Mouse (Mus musculus) retina, postnatal 7 days (tissue): ENCODE results near the gene Ltc4s.
A peak's percentile ranks its signal among the peaks of the same experiment; 100 is the strongest.

ENCODE experiments used
- DNase-seq: peaks from one replicate; pipeline ENCODE4 v3.0.0-alpha.2; 2012; ENCODE audit warnings: low read depth, low spot score

The Ltc4s gene

DNA sequence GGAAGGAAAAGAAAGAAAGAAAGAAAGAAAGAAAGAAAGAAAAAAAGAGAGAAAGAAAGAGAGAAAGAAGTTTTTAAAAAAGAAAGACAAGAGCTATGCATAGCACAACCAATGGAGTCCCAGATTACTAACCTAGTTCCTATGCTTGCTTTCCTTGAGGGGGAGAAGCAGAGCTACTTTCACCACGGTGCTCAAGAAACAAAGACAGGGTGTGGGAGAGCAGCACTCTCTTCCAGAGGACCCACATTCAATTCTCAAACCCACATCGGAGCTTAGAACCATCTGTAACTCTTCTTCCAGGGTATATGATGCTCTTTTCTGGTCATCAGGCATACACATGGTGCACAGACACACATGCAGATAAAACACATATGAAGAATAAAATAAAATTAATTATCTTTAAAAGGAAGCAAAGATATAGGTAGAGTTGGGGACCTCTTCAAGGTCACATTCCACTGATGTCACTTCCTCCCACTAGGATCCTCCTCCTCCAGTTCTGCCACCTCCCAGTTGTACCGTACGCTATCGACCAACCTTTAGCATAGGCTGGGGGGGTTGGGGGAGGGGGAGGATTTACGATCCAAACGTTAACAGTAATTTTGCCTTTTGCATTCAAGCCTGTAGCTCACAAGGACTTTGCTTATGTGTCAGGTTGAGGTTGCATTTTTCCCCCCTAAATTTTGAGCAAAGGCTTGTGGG is 10.2 kb upstream of the Ltc4s start:
- no peak for DNase-seq

DNA sequence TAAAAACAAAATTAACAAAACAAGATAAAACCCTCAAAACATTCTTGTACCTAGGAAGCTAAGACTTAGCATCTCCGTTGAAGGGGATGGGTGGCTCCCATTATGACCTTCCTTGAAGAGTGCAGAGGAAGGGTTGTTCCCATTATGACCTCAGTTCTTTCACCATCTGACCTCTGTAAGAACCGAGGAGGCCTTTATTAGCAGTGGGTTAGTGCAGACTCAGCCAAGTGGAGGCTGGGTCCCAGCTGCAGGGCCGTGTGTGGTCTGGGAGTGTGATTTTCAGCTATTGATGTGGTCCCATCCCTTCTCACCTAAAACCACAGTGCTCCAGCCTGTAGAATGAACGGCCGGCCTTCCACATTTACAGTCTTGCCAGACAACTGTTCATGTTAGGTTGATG is 6.9 kb upstream of the Ltc4s start:
- no peak for DNase-seq

DNA sequence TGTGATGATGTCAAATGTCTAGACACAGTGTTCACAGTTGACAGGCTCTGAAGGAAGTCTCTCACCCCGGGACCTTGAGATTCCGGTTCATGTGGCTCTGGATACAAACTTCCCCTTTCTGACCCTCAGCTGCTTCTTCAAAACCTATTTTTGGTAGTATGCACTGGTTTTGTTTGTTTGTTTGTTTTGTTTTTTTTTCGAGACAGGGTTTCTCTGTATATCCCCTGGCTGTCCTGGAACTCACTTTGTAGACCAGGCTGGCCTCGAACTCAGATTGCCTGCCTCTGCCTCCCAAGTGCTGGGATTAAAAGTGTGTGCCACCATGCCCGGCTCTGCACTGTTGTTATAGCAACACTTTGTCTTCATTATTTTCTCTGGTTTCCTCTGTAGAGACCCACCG is 5.5 kb upstream of the Ltc4s start:
- no peak for DNase-seq

DNA sequence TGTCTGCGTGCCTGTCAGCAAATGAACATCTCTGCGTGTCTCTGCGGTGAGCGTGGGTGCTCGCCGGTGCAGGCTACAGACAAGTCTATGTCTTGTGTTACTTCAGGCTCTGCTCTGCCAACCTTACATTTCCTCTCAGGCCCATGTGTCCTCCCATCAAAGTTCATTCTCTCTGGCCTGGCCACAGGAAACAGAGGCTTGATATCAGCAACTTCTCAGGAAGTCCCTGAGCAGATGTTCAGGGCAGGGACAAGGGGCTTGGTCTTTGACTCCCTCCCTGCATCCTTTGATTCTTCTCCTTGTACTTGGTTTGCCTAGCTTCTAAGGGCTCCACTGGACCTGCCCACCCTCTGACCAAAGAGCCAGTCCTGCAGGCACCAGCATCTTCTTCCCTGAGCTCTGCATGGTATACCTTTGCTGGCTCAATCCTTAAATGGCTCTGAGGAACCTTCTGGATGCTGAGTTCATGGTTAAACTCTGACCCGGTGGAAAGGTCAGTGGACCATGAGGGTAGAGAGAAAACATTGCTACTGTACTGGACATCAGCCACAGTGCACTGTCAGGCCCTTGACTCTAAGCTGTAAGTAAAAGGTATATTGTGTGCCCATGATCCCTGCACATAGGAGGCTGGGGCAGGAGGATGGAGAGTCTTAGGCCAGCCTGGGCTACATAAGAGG is 2.0 kb upstream of the Ltc4s start:
- DNase-seq = no peak

DNA sequence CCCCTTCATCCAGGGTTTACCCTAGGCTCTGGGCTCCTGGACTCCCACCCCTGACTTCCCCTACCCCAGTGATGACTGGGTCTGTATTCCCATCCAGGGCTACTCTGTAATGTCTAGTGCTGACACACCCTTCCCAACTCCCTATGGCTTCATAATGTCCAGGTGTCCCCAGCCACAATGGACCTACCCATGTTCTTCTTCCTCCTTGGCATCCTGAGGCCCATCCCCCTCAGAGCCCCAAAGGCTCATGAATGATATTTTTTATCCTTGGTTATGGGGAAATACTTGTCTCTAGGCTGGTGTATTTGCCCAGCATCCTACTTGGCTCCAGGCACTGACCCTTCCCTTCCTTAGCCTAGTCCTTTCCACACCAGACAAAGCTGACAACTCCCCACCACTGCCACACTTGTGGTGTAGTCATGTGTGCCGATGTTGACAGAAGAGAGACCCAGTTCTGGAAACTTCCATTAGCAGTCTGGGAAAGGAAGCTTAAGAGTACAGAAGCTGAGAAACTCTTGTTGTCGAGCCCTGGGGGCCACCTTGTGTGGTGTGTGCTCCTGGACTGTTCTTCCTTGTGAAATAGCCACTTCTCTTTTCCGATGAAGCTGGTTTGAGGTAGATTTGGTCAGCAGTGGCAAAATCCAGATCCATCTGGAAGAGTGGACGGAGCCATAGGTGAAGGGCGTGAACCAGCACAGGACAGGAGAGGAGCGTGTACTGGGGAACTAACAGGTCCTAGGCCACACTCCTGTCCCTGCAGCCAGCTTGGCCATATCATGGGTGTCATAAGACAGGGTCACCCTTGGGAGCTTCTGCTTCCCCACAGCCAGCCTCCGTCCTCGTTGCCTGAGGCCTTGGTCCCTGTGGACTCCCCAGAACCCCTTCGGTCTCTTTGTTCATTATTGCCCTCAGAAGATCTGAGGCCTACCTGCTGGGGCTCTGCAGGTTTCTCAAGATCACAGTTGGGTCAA is 690 bp upstream of the Ltc4s start:
- no peak for DNase-seq

DNA sequence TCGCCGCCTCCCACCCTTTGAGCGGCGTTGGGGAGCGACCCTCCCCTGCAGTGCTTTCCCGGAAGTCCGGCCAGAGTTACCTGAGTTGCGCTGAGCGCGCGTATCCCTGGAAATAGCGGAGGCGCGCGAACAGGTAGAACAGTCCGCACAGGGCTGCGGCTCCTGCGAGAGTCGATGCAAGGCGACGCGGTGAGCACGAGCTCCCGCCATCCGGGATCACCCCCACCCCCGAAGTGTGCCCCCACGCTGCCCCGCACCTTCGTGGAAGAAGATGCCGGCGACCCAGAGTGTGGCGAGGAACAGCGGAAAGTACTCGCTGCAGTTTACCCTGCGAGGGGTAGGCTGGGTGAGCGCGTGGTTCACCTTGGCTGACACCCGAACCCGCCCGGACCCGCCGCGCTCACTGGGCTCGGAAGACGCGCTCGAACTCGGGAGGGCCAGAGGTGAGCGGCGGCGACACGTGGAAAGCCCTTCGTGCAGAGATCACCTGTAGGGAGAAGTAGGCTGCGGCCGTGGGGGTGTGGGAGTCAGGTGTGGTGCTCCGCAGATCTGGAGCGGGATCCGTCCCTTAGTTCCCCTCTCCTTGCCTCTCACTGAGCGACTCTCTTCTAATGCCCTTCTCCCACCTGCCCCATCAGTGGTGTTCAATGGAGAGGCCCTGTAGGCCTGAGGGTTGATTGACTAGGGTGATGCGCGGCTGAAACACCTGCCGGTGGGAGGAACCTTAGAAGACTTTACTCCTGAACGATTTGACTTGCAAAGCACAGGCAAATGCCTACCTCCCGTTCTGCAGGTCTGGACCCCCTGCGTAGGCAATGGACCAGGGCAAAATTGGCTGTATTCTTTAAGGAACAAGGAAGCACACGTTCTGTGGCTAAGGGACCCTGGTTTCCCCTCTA is 1.2 kb downstream of the Ltc4s start:
- no peak for DNase-seq

DNA sequence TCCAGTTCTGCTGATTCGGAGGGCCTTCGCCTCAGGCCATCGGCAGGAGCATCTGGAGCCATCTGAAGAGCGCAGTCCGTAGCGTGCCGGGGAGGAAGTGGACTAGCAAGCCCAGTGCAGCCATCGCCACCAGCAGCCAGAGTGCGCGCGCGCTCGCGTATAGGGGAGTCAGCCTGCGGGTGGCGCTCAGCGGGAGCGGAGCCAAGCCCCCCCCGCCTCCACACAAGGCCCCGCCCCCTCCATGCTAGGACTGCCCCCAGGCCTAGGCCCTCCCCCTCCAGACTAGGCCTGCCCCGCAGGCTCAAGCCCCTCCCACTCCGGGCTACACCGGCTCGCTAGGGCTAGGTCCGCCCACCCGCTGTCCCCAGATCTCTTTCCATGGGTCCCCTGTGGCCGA is 1.9 kb downstream of the Ltc4s start:
- peak; percentile 79 for DNase-seq

DNA sequence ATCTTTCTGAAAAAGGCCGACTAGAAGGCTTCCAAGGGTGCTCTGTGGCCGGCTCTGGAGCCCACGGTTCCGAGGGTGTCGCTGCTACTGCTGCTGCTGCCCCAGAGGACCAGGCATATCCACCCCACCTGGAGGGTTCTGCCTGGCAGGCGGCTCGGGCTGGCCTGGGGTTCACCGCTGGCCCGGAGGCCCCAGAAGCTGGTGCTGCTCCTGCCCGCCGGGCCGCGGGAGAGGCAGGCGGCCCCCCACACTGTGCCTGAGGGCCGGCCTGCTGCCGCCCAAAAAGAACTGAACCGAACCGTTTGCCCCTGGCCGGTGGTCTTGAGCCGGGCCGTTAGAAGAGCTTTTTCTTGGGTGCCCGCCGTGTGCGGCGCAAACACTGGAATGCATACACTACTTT is 3.8 kb downstream of the Ltc4s start:
- DNase-seq = no peak

DNA sequence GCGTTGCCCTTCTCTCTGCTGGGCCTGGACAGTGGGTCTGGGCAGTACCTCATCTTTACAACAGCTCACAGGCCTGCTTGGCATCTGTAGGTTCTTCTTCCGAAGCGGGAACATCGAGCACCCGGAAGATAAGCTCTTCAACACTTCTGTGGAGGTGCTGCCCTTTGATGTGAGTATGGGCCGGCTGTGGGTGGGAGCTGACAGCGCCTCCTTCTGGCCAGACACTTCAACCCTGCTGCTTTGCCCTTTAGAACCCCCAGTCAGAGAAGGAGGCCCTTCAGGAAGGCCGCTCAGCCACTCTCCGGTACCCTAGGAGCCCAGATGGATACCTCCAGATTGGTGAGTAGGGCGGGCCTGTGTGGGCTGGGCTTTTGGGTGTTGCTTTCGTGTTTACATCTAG is 4.4 kb downstream of the Ltc4s start:
- no peak for DNase-seq

DNA sequence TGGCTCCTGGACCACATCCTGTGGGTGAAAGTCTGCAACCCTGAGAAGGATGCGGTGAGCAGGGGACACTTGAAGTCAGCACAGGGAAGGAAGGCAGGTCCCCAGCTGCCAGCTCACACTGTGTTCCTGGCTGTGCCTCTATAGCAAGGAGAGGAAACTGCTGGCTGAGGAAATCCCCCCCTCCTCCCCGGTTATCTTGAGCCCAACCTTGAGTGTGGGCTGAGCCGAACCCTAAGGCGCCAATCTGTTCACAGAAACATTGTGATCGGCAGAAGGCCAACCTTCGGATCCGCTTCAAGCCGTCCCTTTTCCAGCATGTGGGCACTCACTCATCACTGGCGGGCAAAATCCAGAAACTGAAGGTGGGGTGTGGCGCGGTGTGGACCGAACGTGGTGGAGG is 5.4 kb downstream of the Ltc4s start:
- DNase-seq = no peak

DNA sequence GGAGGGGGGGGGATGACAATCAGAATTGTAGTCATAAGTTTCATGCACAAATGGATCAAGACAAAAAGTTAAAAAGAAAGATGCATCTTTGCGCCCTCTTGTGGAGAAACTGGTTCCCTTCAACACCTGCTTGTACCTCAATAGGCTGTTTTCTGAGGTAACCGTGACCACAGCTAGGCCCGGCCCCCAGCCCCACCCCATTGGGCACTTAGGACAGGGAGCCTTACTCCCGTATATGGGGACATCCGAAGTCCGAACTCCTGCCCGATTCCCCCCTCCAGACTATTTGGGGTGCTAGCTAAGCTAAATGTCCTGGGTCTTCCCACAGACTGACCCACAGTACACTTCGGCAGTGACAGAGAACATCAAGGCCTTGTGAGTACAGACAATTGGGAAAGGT is 7.0 kb downstream of the Ltc4s start:
- DNase-seq = no peak

DNA sequence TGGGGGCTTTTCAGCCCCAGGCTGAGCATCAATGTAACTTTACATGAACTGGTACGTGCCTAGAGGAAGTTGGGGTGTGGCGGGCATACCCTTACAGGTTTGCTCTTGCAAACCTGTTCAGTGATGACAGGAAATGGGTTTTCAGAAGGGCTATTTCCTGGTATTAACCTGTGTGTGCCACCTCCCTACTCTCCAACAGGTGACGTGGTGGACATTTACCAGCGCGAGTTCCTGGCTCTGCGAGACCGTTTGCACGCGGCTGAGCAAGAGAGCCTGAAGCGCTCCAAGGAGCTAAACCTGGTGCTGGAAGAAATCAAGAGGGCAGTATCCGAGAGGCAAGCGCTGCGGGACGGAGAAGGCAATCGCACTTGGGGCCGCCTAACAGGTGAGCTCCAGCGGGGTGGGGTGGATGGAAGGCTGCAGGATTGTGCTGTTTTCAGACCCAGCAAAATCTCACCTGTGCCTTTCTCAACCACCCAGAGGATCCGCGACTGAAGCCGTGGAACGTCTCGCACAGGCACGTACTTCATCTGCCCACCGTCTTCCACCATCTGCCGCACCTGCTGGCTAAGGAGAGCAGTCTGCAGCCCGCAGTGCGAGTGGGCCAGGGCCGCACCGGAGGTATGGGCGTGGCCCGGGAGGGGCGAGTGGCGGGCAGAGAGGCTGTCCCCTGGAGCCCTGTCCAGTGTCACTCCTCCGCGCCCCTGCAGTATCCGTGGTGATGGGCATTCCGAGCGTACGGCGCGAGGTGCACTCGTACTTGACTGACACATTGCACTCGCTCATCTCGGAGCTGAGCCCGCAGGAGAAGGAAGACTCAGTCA is 7.7 kb downstream of the Ltc4s start:
- DNase-seq = no peak

DNA sequence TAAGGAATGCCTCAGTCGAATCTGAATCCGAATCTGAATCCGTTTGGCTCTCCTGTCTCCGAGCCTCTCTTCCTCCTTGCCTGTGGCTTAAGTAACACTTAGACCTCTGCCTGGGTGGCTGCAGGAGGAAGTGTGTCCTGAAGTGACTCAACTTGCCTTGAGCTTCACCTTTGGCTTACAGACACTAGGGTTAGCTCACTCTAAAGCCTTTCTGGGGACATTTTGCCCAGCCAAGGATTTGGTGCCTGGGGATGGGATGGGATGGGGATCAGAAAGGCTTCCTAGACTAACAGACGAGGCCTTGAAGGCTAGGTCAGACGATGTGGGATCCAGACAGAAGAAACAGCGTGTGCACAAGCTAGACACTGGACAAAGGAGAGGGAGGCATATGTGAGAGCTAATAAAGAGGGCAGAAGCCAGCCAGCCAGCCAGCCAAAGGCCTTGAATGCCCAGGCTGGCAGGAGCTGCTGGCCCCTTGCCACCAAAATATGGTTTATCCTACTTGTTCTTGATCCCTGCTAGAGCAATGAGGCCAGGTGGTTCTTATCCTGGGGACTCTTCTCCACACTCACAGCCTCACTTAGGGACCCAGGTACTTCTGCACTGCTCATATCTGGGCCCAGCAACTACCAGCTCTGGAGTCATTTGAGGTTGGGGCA is 9.0 kb downstream of the Ltc4s start:
- no peak for DNase-seq

DNA sequence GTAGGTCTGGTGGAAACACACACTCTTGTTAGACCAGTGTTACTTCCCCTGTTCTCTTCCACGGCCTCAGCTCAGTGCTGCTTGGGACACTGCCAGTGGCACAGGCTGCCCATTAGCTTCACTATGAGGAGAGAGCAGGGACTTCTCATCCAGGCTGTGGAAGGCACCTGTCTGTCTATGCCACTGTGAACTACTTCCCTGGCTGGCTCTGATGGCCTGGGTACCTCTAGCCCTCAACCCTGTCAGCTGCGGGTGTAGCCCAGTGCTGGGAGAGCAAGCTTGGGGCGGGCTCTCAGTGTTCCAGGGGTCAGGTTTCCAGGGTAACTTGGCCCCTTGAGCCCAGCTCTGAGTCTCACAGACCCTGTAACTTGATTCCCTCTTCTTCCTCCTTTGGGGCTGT is 9.6 kb downstream of the Ltc4s start:
- DNase-seq = no peak

DNA sequence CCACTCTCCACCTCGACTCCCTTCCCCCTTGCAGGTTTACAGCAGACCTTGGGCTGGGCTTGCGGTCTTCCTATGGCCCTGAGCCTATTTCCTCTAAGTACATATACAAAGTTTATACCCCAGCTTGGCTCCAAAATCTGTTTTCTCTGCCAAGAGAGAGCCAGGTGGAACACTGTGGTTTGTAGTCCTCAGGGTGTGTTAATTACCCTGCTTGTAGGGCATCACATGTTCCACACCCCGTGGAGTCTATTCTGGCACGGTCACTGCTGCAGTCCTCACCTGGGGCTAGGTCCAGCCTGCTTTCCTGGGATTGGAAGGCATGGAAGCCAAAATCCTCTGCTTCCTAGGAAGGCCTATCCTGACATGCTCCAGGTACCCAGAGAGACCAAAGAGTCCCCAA is 10.7 kb downstream of the Ltc4s start:
- DNase-seq = no peak

DNA sequence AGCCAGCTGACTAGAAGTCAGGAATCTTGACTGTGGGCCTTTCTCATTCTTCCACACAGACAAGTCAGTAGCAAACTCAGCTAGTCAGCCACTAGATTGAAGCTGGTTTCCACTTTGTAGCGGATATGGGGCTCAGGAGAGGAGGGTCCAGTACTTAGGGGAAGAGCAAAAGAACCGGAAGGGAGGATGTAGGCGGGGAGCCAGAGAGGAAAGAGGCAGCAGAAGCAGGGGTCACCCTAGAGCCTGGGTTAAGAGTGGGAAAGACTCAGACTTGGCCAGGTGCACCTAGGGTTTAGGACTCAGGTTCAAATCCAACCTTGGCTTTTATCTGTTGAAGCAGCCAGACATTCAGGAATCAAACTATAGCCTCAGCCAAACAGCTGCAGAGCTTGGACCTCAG is 11.2 kb downstream of the Ltc4s start:
- no peak for DNase-seq

DNA sequence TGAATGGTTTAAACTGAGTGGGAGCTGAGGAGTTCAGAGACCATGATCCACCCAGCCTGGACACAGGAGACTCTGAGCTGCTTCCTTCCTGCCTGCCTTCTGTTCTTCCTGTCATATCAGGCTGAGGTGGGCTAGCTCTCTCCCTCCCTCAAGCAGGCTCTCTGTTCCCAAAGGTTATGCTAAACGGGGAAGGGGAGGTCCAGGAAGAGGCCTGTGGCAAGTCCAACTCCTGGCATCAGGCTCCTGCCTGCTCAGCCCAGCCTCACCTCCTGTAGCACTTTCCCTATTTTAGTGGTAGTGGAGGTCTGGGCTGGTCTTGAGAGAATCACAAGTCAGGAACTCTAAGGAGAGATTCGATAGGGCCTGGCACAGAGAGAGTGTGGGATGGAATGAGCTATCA is 12.0 kb downstream of the Ltc4s start:
- no peak for DNase-seq

DNA sequence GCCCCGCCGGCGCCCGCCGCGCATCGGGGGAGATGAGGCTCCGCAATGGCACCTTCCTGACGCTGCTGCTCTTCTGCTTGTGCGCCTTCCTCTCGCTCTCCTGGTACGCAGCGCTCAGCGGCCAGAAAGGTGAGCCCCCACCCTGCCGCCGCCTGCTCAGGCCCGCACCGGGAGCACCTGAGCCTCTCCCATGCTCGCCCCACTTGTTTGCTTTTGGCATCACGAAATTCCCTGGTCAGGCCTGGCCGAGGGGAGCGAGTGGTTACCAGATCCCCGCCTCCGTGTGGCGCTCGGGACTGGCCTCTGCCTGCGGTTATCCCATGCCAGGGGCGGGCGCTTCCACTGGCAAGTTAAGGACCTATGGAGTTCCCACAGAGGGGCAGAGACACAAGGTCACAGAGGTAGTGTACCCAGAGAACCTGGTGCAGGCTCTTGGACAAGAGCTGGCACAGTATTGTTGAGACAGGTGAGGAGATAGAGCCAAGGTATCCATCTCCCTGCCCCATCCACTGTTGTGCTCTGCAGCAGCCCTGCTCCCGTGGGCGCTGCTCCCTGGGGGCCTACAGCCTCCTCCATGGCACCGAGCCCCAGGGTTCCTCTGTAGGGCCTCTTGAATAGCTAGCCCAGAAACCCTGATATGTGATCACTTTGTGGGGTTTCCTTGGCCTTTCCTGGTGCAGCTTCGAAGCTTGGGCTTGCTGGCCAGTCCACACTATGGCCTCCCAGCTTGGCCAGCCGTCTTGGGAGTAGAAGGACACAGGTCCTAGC is 12.6 kb downstream of the Ltc4s start:
- DNase-seq = no peak
